Mouse (Mus musculus) stomach, embryonic 14.5 days (tissue): Measurements from ENCODE around the gene Hist1h2ah. TPM values are rescaled to one million over a fixed set of nuclear protein-coding genes. Genes with fewer than 3 reads are reported as not detected.
"Not testable (repeated sequence)": the region's sequence is repeated elsewhere in the genome, so short reads cannot be mapped to it uniquely, and the experiment has no call there.

Experiments
- ATAC-seq: fragments of 200-750 bp; cut with Nextera tagmentation; 2 replicates; pipeline ENCODE4 v1.8.0; 2017; ENCODE audit warnings: low read depth, moderate TSS enrichment; ENCODE audit not compliant: insufficient number of reproducible peaks, insufficient read depth, low FRiP score
- H3K27ac ChIP-seq: fragments of 300-500 bp; sonication (generic); 2 replicates; pipeline ENCODE4 v1.5.1; 2014; ENCODE audit warnings: mild to moderate bottlenecking, low read length, moderate library complexity, mixed read lengths
- H3K27me3 ChIP-seq: fragments of 300-500 bp; sonication (generic); 2 replicates; pipeline ENCODE4 v1.6.1; 2014; ENCODE audit warnings: low read length, control low read depth, mixed read lengths; ENCODE audit not compliant: control insufficient read depth, insufficient read depth
- H3K36me3 ChIP-seq: fragments of 300-500 bp; sonication (generic); 2 replicates; pipeline ENCODE4 v1.6.1; 2014; ENCODE audit warnings: mild to moderate bottlenecking, control low read depth, low read length, moderate library complexity, mixed read lengths; ENCODE audit not compliant: control insufficient read depth, insufficient read depth
- H3K4me1 ChIP-seq: fragments of 300-500 bp; sonication (generic); 2 replicates; pipeline ENCODE4 v1.6.1; 2014; ENCODE audit warnings: low read length, control low read depth, mixed read lengths; ENCODE audit not compliant: control insufficient read depth, insufficient read depth
- H3K4me2 ChIP-seq: fragments of 300-500 bp; sonication (generic); replicated peaks from 2 replicates; pipeline ENCODE4 v1.6.1; 2014; ENCODE audit warnings: low read depth, low read length, control low read depth
- H3K4me3 ChIP-seq: fragments of 300-500 bp; sonication (generic); 2 replicates; pipeline ENCODE4 v1.5.1; 2014; ENCODE audit warnings: low read depth, low read length, control low read depth
- H3K9ac ChIP-seq: fragments of 300-500 bp; sonication (generic); replicated peaks from 2 replicates; pipeline ENCODE4 v1.6.1; 2014; ENCODE audit warnings: low read depth, mild to moderate bottlenecking, control low read depth, low read length, moderate library complexity, mixed read lengths
- H3K9me3 ChIP-seq: fragments of 300-500 bp; sonication (generic); 2 replicates; pipeline ENCODE4 v1.6.1; 2016; ENCODE audit warnings: low read depth, low read length, control low read depth; ENCODE audit not compliant: control insufficient read depth
- WGBS: fragments of 180-500 bp; shearing (Covaris S2); extraction: QIAGEN DNeasy Blood & Tissue Kit; methylation state at CpG from one replicate; pipeline ENCODE4 v1.1.7; 2014; 5-methylcytosine and 5-hydroxymethylcytosine counted together
- polyA plus RNA-seq: library from polyadenylated mRNA; unstranded; fragments of >200 nt; fragmentation: Nextera tagmentation; extraction: Ambion mirVana; gene quantifications from 2 replicates; pipeline ENCODE4 v1.2.1, GENCODE M21; 2014

The Hist1h2ah gene
- polyA plus RNA-seq, 1 experiment from 2014 or later, result 10.3 TPM

DNA sequence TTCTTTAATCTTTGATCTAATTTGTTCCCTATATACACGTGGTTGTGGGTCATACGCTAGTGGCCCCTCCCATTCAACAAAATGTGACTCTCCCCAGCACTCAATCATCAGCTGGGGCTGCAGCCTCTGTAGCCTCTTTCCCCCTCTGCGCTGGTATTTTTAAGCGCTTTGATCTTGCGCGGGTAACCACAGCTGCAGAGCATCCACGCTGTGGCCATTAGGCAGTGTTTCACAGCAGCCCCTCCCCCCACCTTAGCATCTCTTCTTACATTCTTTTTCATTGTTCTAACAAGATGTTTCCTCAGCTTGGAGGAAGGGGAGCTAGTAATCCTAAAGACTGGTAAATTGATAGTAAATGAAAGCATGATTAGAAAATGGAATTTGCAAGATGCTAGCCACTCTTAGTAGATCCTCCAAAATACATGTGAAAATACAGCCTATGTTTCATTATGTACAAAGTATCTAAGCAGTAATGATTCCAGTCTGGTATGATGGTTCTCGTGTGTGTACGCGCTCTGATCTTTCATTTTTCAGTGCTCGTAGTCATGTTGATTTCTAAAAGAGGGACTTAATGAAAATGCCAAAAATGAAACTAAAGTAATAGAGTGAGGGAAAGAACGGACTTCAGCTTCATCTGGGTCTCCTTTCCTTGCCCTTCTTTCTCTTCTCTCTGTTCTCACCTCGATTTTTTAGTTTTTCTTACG, 14.5 kb upstream of the Hist1h2ah start:
- peak overlapping the region; percentile 30 for H3K4me3 ChIP-seq
- H3K27ac ChIP-seq, result peak overlapping the region; percentile 62
- H3K9ac ChIP-seq, result no peak overlapping the region; the same call in 1 of the 2 replicates
- H3K9me3 ChIP-seq, result no peaks in the 10 kb centered on the region
- H3K36me3 ChIP-seq, result no peaks in the 10 kb centered on the region
- no peaks in the 10 kb centered on the region for H3K27me3 ChIP-seq
- peak overlapping the region; percentile 64 for H3K4me2 ChIP-seq
- ATAC-seq, result peak; percentile 20; the same call in 1 of the 2 replicates
- WGBS, result under 1% methylated on average over 14 of the region's 14 CpGs
- H3K4me1 ChIP-seq, result no peaks in the 10 kb centered on the region; the same call in 1 of the 2 replicates

DNA sequence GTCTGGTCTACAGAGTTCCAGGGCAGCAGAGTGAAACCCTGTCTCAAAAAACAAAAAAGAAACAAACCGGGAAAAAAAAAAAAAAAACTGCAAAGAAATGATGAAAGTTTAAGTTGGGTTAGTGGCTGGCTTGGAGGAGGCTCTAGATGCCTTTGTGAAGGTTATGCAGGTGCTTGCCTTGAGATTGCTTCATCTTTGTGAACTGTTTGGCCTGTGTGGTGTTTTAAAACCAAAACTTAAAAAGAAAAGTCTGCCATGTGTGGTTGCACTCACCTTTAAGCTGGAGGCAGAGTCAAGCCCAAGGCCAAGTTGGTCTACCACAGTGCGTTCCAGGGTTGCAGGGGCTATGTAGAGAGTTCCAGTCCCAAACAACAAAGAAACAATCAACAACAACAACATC, 13.7 kb upstream of the Hist1h2ah start:
- Histone ChIP-seq H3K36me3 (no peaks in the 10 kb centered on the region), H3K4me2 (no peak overlapping the region), H3K4me1 (no peaks in the 10 kb centered on the region; the same call in 1 of the 2 replicates), H3K27ac (no peak overlapping the region), H3K4me3 (no peak overlapping the region), H3K27me3 (no peaks in the 10 kb centered on the region), H3K9ac (no peak overlapping the region), H3K9me3 (no peaks in the 10 kb centered on the region)
- WGBS, result 78% methylated on average over 2 of the region's 2 CpGs
- no peak for ATAC-seq

DNA sequence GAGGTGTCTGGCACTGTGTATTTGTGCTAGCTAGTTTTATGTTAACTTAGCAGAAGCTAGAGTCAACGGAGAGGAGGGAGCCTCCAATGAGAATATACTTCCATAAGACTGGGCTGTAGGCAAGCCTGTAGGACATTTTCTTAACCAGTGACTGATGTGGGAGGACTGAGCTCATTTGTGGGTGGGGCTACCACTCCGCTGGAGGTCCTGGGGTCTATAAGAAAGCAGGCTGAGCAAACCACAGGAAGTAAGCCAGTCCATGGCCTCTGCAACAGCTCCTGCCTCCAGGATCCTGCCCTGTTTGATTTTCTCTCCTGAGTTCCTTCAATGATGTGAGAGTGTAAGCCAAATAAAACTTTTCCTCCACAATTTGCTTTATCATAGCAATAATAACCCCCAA, 9.9 kb upstream of the Hist1h2ah start:
- Histone ChIP-seq H3K27me3 (no peaks in the 10 kb centered on the region), H3K36me3 (no peaks in the 10 kb centered on the region), H3K27ac (no peak overlapping the region), H3K9ac (no peak overlapping the region), H3K4me1 (peaks cover 2% of the 10 kb centered on the region; the same call in 1 of the 2 replicates), H3K4me3 (no peak overlapping the region), H3K4me2 (no peak overlapping the region), H3K9me3 (no peaks in the 10 kb centered on the region)
- 52% methylated on average over 2 of the region's 2 CpGs for WGBS
- no peak for ATAC-seq

DNA sequence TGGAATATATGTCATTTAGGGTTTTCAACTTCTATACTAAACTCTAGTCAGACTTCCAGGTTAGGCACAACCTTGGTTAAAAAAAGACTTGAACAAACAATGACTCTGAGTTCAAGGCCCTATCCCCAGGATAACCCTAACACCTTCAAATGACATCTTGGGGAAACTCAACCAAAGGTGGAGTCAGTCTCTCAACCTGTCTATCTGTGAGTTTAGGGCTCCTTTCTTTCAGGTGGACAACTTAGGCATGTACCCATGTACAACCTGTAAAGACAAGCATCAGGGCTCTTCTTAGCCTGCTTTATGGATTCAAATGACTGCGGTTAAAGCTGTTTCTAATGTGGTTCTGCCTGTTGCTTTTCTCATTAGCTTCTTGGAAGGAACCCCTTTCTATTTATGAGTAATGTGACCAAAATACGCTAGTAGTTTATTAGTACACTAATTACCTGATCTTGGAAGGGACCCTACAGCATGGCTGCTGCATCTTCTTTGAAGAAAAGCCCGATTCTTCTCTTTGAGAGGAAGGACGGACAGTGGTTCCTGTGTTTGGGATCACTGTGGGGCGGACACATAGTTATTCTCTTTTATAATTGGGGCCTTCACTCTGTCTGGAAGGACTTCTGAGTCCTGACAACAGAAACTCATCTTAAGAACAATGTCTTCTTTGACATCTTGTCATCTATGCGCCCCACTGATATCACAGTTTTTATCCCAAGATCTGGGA, 9.2 kb upstream of the Hist1h2ah start:
- Histone ChIP-seq H3K4me3 (0 out of 2 replicates have a peak overlapping the region, but pooled peaks have one; percentile 40), H3K9me3 (no peaks in the 10 kb centered on the region), H3K27me3 (no peaks in the 10 kb centered on the region), H3K27ac (no peak overlapping the region; the same call in 1 of the 2 replicates), H3K4me2 (peak overlapping the region; percentile 56), H3K9ac (no peak overlapping the region), H3K4me1 (0 out of 2 replicates have a peak, but pooled peaks cover 2% of the 10 kb centered on the region), H3K36me3 (no peaks in the 10 kb centered on the region)
- WGBS, result 89% methylated on average over 6 of the region's 6 CpGs
- ATAC-seq, result no peak

DNA sequence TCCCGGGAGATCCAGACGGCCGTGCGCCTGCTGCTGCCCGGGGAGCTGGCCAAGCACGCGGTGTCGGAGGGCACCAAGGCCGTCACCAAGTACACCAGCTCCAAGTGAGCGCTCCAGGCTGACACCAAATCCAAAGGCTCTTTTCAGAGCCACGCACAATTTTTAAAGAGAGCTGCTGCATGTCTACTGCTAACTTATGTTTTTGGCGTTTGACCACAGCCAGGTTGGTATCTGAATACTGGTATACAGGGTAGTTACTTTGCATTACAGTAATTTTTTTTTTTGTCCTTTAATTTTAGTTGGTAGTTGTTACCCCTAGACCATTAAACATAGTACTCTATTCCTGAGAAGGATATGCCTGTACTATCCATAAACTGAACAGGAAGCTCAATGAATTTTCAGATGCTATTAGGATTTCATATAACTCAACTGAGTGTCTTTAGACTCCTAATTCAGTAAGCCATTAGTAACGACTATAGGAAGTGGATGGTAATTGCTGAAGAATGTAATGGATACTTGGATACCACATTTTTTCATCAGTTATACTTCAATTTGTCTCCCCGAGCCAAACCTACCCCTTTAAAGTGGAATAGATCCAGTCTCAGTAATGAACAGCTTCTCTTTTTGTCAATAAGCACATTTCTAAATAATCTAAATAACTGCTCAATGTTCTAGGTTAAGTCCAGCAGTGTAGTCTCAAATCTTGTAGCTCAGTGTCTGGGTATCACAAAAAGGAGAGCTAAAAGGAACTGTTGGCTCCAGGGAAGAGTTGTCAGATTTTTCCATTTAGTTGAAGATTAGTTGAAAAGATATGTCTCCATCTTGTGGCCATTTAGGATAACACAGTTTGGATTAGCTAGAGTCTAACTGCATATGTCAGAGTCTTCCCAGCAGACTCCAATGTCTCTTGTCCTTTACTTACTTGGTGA, 8.4 kb upstream of the Hist1h2ah start:
- Histone ChIP-seq H3K27me3 (no peaks in the 10 kb centered on the region), H3K36me3 (no peaks in the 10 kb centered on the region), H3K9ac (peak overlapping the region; percentile 38), H3K4me1 (0 out of 2 replicates have a peak, but pooled peaks cover 2% of the 10 kb centered on the region), H3K4me3 (peak overlapping the region; percentile 40), H3K9me3 (no peaks in the 10 kb centered on the region), H3K4me2 (peak overlapping the region; percentile 56), H3K27ac (peak overlapping the region; percentile 79)
- ATAC-seq, result no peak
- WGBS, result under 1% methylated on average over 9 of the region's 14 CpGs

DNA sequence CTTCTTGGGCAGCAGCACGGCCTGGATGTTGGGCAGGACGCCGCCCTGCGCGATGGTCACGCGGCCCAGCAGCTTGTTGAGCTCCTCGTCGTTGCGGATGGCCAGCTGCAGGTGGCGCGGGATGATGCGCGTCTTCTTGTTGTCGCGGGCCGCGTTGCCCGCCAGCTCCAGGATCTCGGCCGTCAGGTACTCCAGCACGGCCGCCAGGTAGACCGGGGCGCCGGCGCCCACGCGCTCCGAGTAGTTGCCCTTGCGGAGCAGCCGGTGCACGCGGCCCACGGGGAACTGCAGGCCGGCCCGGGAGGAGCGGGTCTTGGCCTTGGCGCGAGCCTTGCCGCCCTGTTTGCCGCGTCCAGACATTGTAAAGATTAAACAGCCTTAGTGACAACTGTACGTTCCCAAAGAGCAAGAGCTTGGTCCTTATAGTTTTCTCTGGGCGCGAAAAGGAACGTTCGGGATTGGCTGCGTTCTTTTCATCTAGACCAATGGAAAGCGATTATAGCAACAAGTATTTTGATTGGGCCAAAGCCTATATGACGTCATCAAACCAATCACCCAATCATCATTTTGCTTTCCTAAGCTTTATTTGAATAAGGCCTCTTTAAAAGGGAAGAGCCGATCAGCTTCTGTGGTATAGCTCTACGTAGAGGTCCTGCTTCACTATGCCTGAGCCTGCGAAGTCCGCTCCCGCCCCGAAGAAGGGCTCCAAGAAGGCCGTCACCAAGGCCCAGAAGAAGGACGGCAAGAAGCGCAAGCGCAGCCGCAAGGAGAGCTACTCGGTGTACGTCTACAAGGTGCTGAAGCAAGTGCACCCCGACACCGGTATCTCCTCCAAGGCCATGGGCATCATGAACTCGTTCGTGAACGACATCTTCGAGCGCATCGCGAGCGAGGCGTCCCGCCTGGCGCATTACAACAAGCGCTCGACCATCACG, 7.5 kb upstream of the Hist1h2ah start, which contains the start of the genes Hist1h2ag and Hist1h2bj:
Gene Hist1h2ag, minus strand, starts transcription at position 377 of the 935 bp plus-strand sequence.
Gene Hist1h2bj, plus strand, starts transcription at position 647 of the 935 bp plus-strand sequence.
- ATAC-seq, result peak; percentile 94

DNA sequence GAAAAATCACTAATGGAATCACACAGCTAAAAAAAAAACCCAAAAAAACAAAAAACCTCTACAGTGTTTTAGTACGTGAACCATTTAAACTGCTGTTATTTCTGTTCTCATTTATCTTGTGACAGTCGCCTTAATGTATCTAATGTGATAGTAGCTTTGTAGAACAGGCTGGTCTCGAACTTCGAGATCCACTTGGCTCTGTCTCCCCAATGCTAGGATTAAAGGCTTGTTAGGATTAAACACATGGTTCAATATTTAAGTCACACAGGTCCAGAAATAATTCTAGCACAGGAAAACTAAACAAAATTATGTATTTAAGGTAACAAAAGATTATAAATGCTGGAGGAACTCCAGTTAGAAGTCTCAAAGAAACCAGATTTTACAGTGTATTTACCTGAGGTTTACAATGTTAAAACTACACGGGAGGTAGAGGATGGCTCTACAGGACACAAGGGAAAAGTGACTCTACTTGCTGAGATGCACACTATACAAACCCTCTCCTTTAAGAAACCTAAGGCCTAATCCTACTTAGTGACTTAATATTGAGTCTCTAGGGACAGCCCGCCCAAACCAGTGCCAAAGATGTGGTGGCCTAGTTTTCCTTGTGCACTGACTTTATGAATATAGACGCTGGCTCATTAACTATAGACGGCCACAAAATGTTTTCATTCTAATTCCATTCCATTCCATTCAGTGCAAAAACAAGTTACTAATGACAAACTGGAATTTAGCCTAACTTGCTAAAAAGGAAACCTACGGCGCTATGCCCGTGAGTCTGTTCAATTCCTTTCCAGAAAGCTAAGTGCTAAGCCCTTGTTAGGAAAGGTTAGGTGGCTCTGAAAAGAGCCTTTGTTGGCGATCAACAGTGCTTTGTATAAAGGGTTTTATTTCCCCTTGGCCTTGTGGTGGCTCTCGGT, 6.5 kb upstream of the Hist1h2ah start:
- Histone ChIP-seq H3K27ac (peak overlapping the region; percentile 95), H3K4me3 (peak overlapping the region; percentile 40), H3K9me3 (no peaks in the 10 kb centered on the region), H3K27me3 (no peaks in the 10 kb centered on the region), H3K36me3 (no peaks in the 10 kb centered on the region), H3K9ac (peak overlapping the region; percentile 41), H3K4me1 (peaks cover 2% of the 10 kb centered on the region; the same call in 1 of the 2 replicates), H3K4me2 (peak overlapping the region; percentile 73)
- 2% methylated on average over 13 of the region's 13 CpGs for WGBS
- no peak for ATAC-seq

More for the DNA sequence above, 7.5 kb upstream of the Hist1h2ah start, which contains the start of the genes Hist1h2ag and Hist1h2bj:
- peak within 1 kb of the TSS; percentile 95 for H3K27ac ChIP-seq
- H3K9ac ChIP-seq, result peak within 1 kb of the TSS; percentile 41
- peak within 1 kb of the TSS; percentile 40 for H3K4me3 ChIP-seq
- not testable (repeated sequence) for H3K9me3 ChIP-seq, H3K36me3 ChIP-seq, H3K4me1 ChIP-seq, H3K27me3 ChIP-seq
- 0% methylated on average over 33 of the region's 80 CpGs for WGBS
- peak within 1 kb of the TSS; percentile 73 for H3K4me2 ChIP-seq
